In the genomic region with DNA sequence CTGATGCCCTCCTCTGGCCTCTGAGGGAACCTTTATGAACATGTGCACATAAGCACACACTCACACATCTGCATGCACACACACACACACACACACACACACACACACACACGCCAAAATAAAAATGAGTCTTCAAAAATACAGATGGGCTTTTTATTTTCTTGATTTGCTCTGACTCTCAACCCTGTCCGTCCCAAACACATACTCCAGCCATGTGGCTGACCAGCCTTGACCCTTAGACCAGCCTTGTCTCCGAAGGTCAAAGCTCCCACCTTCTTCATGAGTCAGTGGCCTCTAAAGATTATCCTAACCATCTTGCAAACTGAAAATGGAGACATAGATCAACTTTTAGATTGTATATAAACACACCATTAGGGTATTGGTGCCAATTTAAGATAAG, we compare ENCODE assay signal across 22 mouse cellular contexts. TPM values are rescaled to one million over a fixed set of nuclear protein-coding genes. Genes with fewer than 3 reads are reported as not detected.
DNase-seq lines count a peak whose midpoint lies in the region; ATAC-seq lines count a peak whose summit lies in the region.
"Had no signal": no experiment of that assay in that cellular context is flagged by ENCODE, and none has a peak within 500 bp of the region (broad histone marks: within the 10 kb centered on the region; RNA-seq: fewer than 3 reads in every experiment).

No protein-coding gene starts in this region.

- H3K4me2 ChIP-seq in liver, embryonic 12.5 days, result no peak overlapping the region
- H3K4me2 ChIP-seq in liver, embryonic 16.5 days (ENCODE audit: low read depth, low read length), result no peak overlapping the region
- H3K4me2 ChIP-seq: forebrain, embryonic 15.5 days; hindbrain, embryonic 13.5 days had no signal

- no peak overlapping the region for H3K4me3 ChIP-seq in liver, embryonic 12.5 days
- H3K4me3 ChIP-seq in liver, embryonic 16.5 days (ENCODE audit: low read depth, low read length), result no peak overlapping the region
- H3K4me3 ChIP-seq: embryonic facial prominence, embryonic 10.5 days; forebrain, embryonic 15.5 days; heart, embryonic 10.5 days; hindbrain, embryonic 13.5 days had no signal

- H3K27ac ChIP-seq in liver, embryonic 12.5 days, result peak overlapping the region; percentile 43
- H3K27ac ChIP-seq in liver, embryonic 16.5 days (ENCODE audit: low read length), result peak overlapping the region; percentile 61; the same call in 1 of the 2 replicates
- H3K27ac ChIP-seq: embryonic facial prominence, embryonic 10.5 days; forebrain, embryonic 15.5 days; heart, embryonic 10.5 days; hindbrain, embryonic 13.5 days; hindbrain, postnatal 0 days had no signal

- no peaks in the 10 kb centered on the region for H3K4me1 ChIP-seq in liver, embryonic 12.5 days
- peaks cover 2% of the 10 kb centered on the region for H3K4me1 ChIP-seq in liver, embryonic 16.5 days (ENCODE audit: control insufficient read depth, low read depth, low read length)

- H3K36me3 ChIP-seq in liver, embryonic 12.5 days, result no peaks in the 10 kb centered on the region
- H3K36me3 ChIP-seq in liver, embryonic 16.5 days (ENCODE audit: control insufficient read depth, insufficient read depth), result no peaks in the 10 kb centered on the region
- H3K36me3 ChIP-seq: embryonic facial prominence, embryonic 10.5 days; forebrain, embryonic 15.5 days; heart, embryonic 10.5 days; hindbrain, embryonic 13.5 days had no signal

- 63% methylated on average over 3 of the region's 3 CpGs for WGBS in liver, embryonic 12.5 days (ENCODE audit: insufficient replicate concordance)
- 58% methylated on average over 3 of the region's 3 CpGs for WGBS in liver, embryonic 16.5 days (ENCODE audit: insufficient replicate concordance)

- peak; percentile 14 to 32 for DNase-seq in adrenal gland, postnatal 36 days
- no peak for DNase-seq in adrenal gland, postnatal 4 days (ENCODE audit: low spot score in 2 of 2)
- DNase-seq in liver, result no peak
- no peak for DNase-seq in kidney, postnatal 36 days
- DNase-seq in cerebellum, postnatal 14 days, result no peak
- DNase-seq: cerebellum, adult 18-20 months; cerebellum, adult 9-11 months; gastrocnemius, postnatal 36 days; heart, adult 18-20 months; heart, postnatal 10 days had no signal

- no peak overlapping the region for H3K9ac ChIP-seq in liver, embryonic 12.5 days
- H3K9ac ChIP-seq in liver, embryonic 16.5 days (ENCODE audit: low read depth, low read length), result no peak overlapping the region
- H3K9ac ChIP-seq: forebrain, embryonic 15.5 days; hindbrain, embryonic 13.5 days had no signal

- no peaks in the 10 kb centered on the region for H3K9me3 ChIP-seq in liver, embryonic 12.5 days (replicated peaks)
- H3K9me3 ChIP-seq in liver, embryonic 16.5 days (replicated peaks; ENCODE audit: control insufficient read depth, low read length), result no peaks in the 10 kb centered on the region
- H3K9me3 ChIP-seq: embryonic facial prominence, embryonic 10.5 days; forebrain, embryonic 15.5 days; heart, embryonic 10.5 days; hindbrain, embryonic 13.5 days had no signal

- no peak for ATAC-seq in liver, embryonic 12.5 days
- no peak for ATAC-seq in liver, embryonic 16.5 days (ENCODE audit: low read depth)
- ATAC-seq: forebrain, embryonic 15.5 days; hindbrain, postnatal 0 days had no signal

- no peaks in the 10 kb centered on the region for H3K27me3 ChIP-seq in liver, embryonic 12.5 days (replicated peaks)
- no peaks in the 10 kb centered on the region for H3K27me3 ChIP-seq in liver, embryonic 16.5 days (ENCODE audit: control insufficient read depth, insufficient read depth, low read depth, low read length)
- H3K27me3 ChIP-seq: forebrain, embryonic 15.5 days; hindbrain, embryonic 13.5 days had no signal

RNA-seq across cellular contexts. Expression of a gene that starts 0.6 kb away (rescaled TPM):
- total RNA-seq in adrenal gland, postnatal 36 days (2021), result under 1 TPM in 1 of 2 experiments, not detected in 1; 0.43 TPM
- total RNA-seq in adrenal gland, postnatal 4 days (2021), result 10 to 100 TPM in 1 of 2 experiments, under 1 TPM in 1; 0.76 to 23.6 TPM
- polyA plus RNA-seq in liver, embryonic 12.5 days (2016; fragmentation: Nextera tagmentation; extraction: Ambion mirVana), result 0.69 and 0.87 TPM in 2 replicates
- 97.0 and 121 TPM in 2 replicates for polyA plus RNA-seq in liver, embryonic 16.5 days (2015; fragmentation: Nextera tagmentation; extraction: Ambion mirVana)
- total RNA-seq: ES-E14; heart, adult 18-20 months; heart, postnatal 10 days; hematopoietic stem cell, adult 5-6 weeks had no signal
- polyA plus RNA-seq: embryonic facial prominence, embryonic 10.5 days; forebrain, embryonic 15.5 days; heart, embryonic 10.5 days; heart, embryonic 14.5 days; hindbrain, embryonic 13.5 days; intestine, embryonic 14.5 days had no signal

RNA-seq across cellular contexts. Expression of a gene that starts 45.8 kb away (rescaled TPM):
- not detected for total RNA-seq in adrenal gland, postnatal 36 days (2021)
- under 1 TPM in 1 of 2 experiments, not detected in 1; 0.54 TPM for total RNA-seq in adrenal gland, postnatal 4 days (2021)
- polyA plus RNA-seq in liver, embryonic 12.5 days (2016; fragmentation: Nextera tagmentation; extraction: Ambion mirVana), result 0.23 and 0.24 TPM in 2 replicates
- polyA plus RNA-seq in liver, embryonic 16.5 days (2015; fragmentation: Nextera tagmentation; extraction: Ambion mirVana), result 4.4 and 4.8 TPM in 2 replicates
- total RNA-seq: ES-E14; gastrocnemius, postnatal 36 days; heart, adult 18-20 months; heart, postnatal 10 days; hematopoietic stem cell, adult 5-6 weeks; hindbrain, postnatal 0 days had no signal
- polyA plus RNA-seq: embryonic facial prominence, embryonic 10.5 days; embryonic facial prominence, embryonic 14.5 days; forebrain, embryonic 15.5 days; heart, embryonic 10.5 days; heart, embryonic 14.5 days; hindbrain, embryonic 13.5 days; hindbrain, postnatal 0 days; intestine, embryonic 14.5 days had no signal

RNA-seq across cellular contexts. Expression of a gene that starts 48.4 kb away (rescaled TPM):
- 10 to 100 TPM; 25.8 to 29.6 TPM for total RNA-seq in adrenal gland, postnatal 36 days (2021)
- total RNA-seq in adrenal gland, postnatal 4 days (2021), result 10 to 100 TPM; 39.8 to 40.4 TPM
- polyA plus RNA-seq in liver, embryonic 12.5 days (2016; fragmentation: Nextera tagmentation; extraction: Ambion mirVana), result 49.2 and 50.4 TPM in 2 replicates
- polyA plus RNA-seq in liver, embryonic 16.5 days (2015; fragmentation: Nextera tagmentation; extraction: Ambion mirVana), result 24.6 and 25.0 TPM in 2 replicates

Comparison
In these comparisons a context has a peak if more than half of its experiments do, and no peak if none do; other contexts are left out.
1. DNase-seq: peak in adrenal gland, postnatal 36 days (2 of 2); none in adrenal gland, postnatal 4 days (0 of 2), liver (single experiment), kidney, postnatal 36 days (0 of 2) and cerebellum, postnatal 14 days (0 of 2).